Mouse (Mus musculus): ENCODE results near the gene 1700113H08Rik.

1700113H08Rik gene

GRCm38 (mm10) chr10:87084236-87084635 is 26.4 kb downstream of the 1700113H08Rik start:
- DNase-seq = no peak

- DNase-seq = no peak
Measured at GRCm38 (mm10) chr10:87087646-87088045, 29.8 kb downstream of the 1700113H08Rik start.

- DNase-seq = no peak
Measured at GRCm38 (mm10) chr10:87094249-87094648, 36.4 kb downstream of the 1700113H08Rik start.

- DNase-seq = no peak
Measured at GRCm38 (mm10) chr10:87098722-87099121, 40.9 kb downstream of the 1700113H08Rik start.

- DNase-seq = no peak
Measured at GRCm38 (mm10) chr10:87100668-87101067, 42.8 kb downstream of the 1700113H08Rik start.

GRCm38 (mm10) chr10:87101265-87101950 is 43.6 kb downstream of the 1700113H08Rik start:
- no peak for DNase-seq

- no peak for DNase-seq
Measured at GRCm38 (mm10) chr10:87101951-87102320, 44.1 kb downstream of the 1700113H08Rik start.

GRCm38 (mm10) chr10:87102455-87102854 is 44.6 kb downstream of the 1700113H08Rik start:
- DNase-seq = no peak

GRCm38 (mm10) chr10:87103286-87103685 is 45.4 kb downstream of the 1700113H08Rik start:
- no peak for DNase-seq

GRCm38 (mm10) chr10:87107565-87108297 is 49.9 kb downstream of the 1700113H08Rik start:
- no peak for DNase-seq

GRCm38 (mm10) chr10:87108333-87108732 is 50.5 kb downstream of the 1700113H08Rik start:
- DNase-seq = no peak

GRCm38 (mm10) chr10:87109038-87109771 is 51.4 kb downstream of the 1700113H08Rik start:
- no peak for DNase-seq

GRCm38 (mm10) chr10:87110909-87111308 is 53.1 kb downstream of the 1700113H08Rik start:
- DNase-seq = no peak

GRCm38 (mm10) chr10:87125094-87125493 is 67.2 kb downstream of the 1700113H08Rik start:
- DNase-seq = no peak

GRCm38 (mm10) chr10:87126186-87126824 is 68.5 kb downstream of the 1700113H08Rik start:
- no peak for DNase-seq

GRCm38 (mm10) chr10:87151050-87151449 is 93.2 kb downstream of the 1700113H08Rik start:
- DNase-seq = no peak

GRCm38 (mm10) chr10:87153731-87154505 is 96.1 kb downstream of the 1700113H08Rik start:
- no peak for DNase-seq

- no peak for DNase-seq
Measured at GRCm38 (mm10) chr10:87159781-87160180, 101.9 kb downstream of the 1700113H08Rik start.

- no peak for DNase-seq
Measured at GRCm38 (mm10) chr10:87196123-87196756, 138.4 kb downstream of the 1700113H08Rik start.

- no peak for DNase-seq
Measured at GRCm38 (mm10) chr10:87198720-87199119, 140.9 kb downstream of the 1700113H08Rik start.

GRCm38 (mm10) chr10:87209466-87209865 is 151.6 kb downstream of the 1700113H08Rik start:
- DNase-seq = no peak

- no peak for DNase-seq
Measured at GRCm38 (mm10) chr10:87211046-87211445, 153.2 kb downstream of the 1700113H08Rik start.

All from cerebellum, adult 11-12 months (tissue).